Mouse (Mus musculus) kidney, adult 18-20 months (tissue): ENCODE measurements at regions not wholly inside any gene's neighbourhood (a gene's known extent, or its start where the extent isn't known, plus 50 kb on each side); places are given as distances from the start of the nearest gene placed in this dataset.
A peak's percentile ranks its signal among the peaks of the same experiment; 100 is the strongest.

ENCODE experiments used
- DNase-seq: peaks from one replicate; pipeline ENCODE4 v3.0.0; 2021

- no peak for DNase-seq
These were observed 68.3 kb upstream of the Nrip1 start for GRCm38 (mm10) chr16:76441803-76442448.

- no peak for DNase-seq
These were observed 64.7 kb upstream of the Nrip1 start for GRCm38 (mm10) chr16:76438093-76438883.

GRCm38 (mm10) chr16:76436290-76436689, 62.7 kb upstream of the Nrip1 start:
- DNase-seq = no peak

GRCm38 (mm10) chr16:76433076-76433825, 59.6 kb upstream of the Nrip1 start:
- DNase-seq = peak; percentile 51

- DNase-seq = peak; percentile 54
These were observed 58.7 kb upstream of the Nrip1 start for GRCm38 (mm10) chr16:76432304-76432703.

GRCm38 (mm10) chr16:76429156-76429555, 55.5 kb upstream of the Nrip1 start:
- DNase-seq = no peak

- DNase-seq = no peak
These were observed 50.3 kb upstream of the Nrip1 start for GRCm38 (mm10) chr16:76423964-76424363.
